In the genomic region with DNA sequence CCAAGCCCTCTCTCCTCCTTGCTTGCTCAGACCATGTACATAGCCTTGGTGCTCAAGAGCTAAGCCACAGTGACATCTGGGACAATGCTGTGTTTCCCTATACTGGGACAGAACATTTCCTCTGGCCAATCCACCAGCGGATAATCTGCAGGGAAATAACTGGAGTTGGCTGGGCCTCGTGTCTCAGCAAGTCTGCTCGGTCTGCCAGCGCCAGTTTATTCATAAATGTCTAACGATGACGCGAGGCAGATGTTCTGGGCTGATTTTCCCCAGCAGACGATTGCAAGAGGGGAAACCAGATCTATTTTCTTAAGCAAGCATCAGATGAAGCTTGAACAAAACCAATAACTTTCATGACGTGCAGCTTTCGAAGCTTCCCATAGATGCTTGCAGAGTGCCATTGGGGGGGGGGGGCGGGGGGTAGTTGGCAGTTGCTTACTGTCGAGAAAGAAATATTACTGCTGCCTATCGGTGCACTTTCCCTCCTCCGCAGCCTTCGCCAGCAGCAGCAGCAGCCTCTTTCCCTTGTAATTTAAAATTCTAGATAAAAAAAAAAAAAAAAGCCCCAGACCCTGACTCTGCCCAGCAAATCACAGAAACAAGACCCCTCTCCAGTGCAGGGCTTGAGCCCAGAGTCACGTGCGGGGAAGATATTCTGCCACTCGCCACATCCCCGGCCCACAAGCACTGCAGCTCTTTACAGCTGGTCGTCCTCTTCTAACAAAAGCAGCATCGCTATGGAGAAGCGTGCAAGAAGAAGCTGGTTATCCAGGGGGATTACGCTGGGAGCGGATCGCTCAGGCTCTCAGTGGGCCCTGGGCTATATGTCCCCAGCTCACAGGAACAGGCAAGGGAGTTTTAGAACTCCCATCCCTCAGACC, we compare ENCODE assay signal across 8 mouse cellular contexts. TPM values are rescaled to one million over a fixed set of nuclear protein-coding genes. Genes with fewer than 3 reads are reported as not detected.
DNase-seq lines count a peak whose midpoint lies in the region; ATAC-seq lines count a peak whose summit lies in the region.

No protein-coding gene starts in this region.

- no peak overlapping the region for H3K4me3 ChIP-seq in neural tube, embryonic 11.5 days (ENCODE audit: low read depth, low read length)

- 47% methylated on average over 25 of the region's 25 CpGs for WGBS in neural tube, embryonic 11.5 days

- no peaks in the 10 kb centered on the region for H3K9me3 ChIP-seq in neural tube, embryonic 11.5 days (ENCODE audit: control insufficient read depth, low read length)

- peak overlapping the region; percentile 67 for H3K27ac ChIP-seq in neural tube, embryonic 11.5 days (ENCODE audit: low read depth, low read length)

- H3K9ac ChIP-seq in neural tube, embryonic 11.5 days (ENCODE audit: low read length), result peak overlapping the region; percentile 59

- H3K4me1 ChIP-seq in neural tube, embryonic 11.5 days (ENCODE audit: control insufficient read depth, insufficient read depth, low read length), result peaks cover 10% of the 10 kb centered on the region

- no peak overlapping the region for H3K4me2 ChIP-seq in neural tube, embryonic 11.5 days (ENCODE audit: low read depth)

- intact Hi-C loops in gastrocnemius, postnatal 14 days (cut with DNase I; ENCODE audit: low total_unique reads), result no loop called here

- no peaks in the 10 kb centered on the region for H3K36me3 ChIP-seq in neural tube, embryonic 11.5 days (ENCODE audit: control insufficient read depth, insufficient read depth, low read length)

- ATAC-seq in neural tube, embryonic 11.5 days (ENCODE audit: insufficient read depth, low FRiP score, low TSS enrichment), result no peak

- no peaks in the 10 kb centered on the region for H3K27me3 ChIP-seq in neural tube, embryonic 11.5 days (ENCODE audit: control insufficient read depth, insufficient read depth, low read length)

- DNase-seq in neural tube, embryonic 11.5 days (ENCODE audit: low spot score), result no peak
- DNase-seq in neural tube, embryonic 10.5 days (ENCODE audit: extremely low spot score, low spot score), result no peak
- DNase-seq in gastrocnemius, postnatal 14 days, result peak; percentile 29
- peak; percentile 41 for DNase-seq in kidney, postnatal 14 days
- DNase-seq in lung, postnatal 4 days, result peak; percentile 32 to 58
- no peak for DNase-seq in thymus, adult 18-20 months
- no peak for DNase-seq in cerebellum, adult 11 months
- DNase-seq in adrenal gland, adult 18-20 months (ENCODE audit: low spot score in 2 of 2), result no peak

RNA-seq across cellular contexts. Expression of gene Gsg1l, which starts 43.6 kb away (rescaled TPM):
- 5.8 and 7.0 TPM in 2 replicates for polyA plus RNA-seq in neural tube, embryonic 11.5 days (2014; fragmentation: Nextera tagmentation; extraction: Ambion mirVana)
- under 1 TPM; 0.06 to 0.16 TPM for total RNA-seq in gastrocnemius, postnatal 14 days (2021)
- 10 to 100 TPM; 31.6 to 71.0 TPM for total RNA-seq in adrenal gland, adult 18-20 months (2021)

Comparison
In these comparisons a context has a peak if more than half of its experiments do, and no peak if none do; other contexts are left out.
1. DNase-seq: peak in gastrocnemius, postnatal 14 days (single experiment), kidney, postnatal 14 days (single experiment) and lung, postnatal 4 days (2 of 2); none in neural tube, embryonic 11.5 days (single experiment), neural tube, embryonic 10.5 days (single experiment), thymus, adult 18-20 months (0 of 2), cerebellum, adult 11 months (single experiment) and adrenal gland, adult 18-20 months (0 of 2).
2. RNA of gene Gsg1l, which starts 43.6 kb away (total RNA-seq): 31.6 to 71.0 TPM in adrenal gland, adult 18-20 months; 0.06 to 0.16 TPM in gastrocnemius, postnatal 14 days; every median in the first group is over 10 times any median in the second.